Mouse (Mus musculus): ENCODE data around the gene Gja5. TPM values are rescaled to one million over a fixed set of nuclear protein-coding genes. Genes with fewer than 3 reads are reported as not detected.

Gja5 gene
- under 1 TPM; 0.70 to 0.75 TPM for total RNA-seq (2021)
- long read RNA-seq, experiment 1, partial matches to known transcripts: 0 of 3 reads
- long read RNA-seq, experiment 1, other reads (novel, unspliced or antisense): 1 of 3 reads
- long read RNA-seq, experiment 2, partial matches to known transcripts: 0 of 2 reads
- long read RNA-seq, experiment 2, other reads (novel, unspliced or antisense): 0 of 2 reads

- no peak for DNase-seq (ENCODE audit: extremely low spot score in 1 of 2, low spot score in 2 of 2)
These were observed at the start of gene Gja5 for GRCm38 (mm10) chr3:96904393-96904792. Gja5 (plus strand) TSS chr3:96904693.

DNA sequence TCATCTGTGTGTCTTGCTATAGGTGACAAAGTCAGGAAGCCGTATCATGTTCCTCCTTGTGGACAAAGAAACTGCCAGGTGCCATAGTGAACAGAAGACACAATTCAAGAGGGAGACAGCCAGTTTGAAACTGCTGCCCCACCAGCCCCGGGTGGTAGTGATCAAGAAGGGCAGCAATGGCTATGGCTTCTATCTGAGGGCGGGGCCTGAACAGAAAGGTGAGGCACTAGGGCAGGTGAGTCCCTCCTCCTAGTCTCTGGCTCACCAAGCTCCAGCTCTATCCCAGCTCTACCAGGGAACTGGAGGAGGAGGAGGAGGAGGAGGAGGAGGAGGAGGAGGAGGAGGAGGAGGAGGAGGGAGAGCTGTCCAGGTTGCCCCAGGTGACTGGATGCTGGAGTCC lies 48.7 kb upstream of the Gja5 start:
- Histone ChIP-seq H3K4me3 (no peak overlapping the region), H3K27ac (no peak overlapping the region)
- no peak for TF ChIP-seq CTCF (IDR thresholded peaks at IDR 0.05)
- intact Hi-C loops (cut with DNase I): no loop called here
- no peak for DNase-seq (ENCODE audit: extremely low spot score in 1 of 2, low spot score in 2 of 2)

More at GRCm38 (mm10) chr3:96904393-96904792, at the start of gene Gja5:
- H3K27ac ChIP-seq: peak within 1 kb of the TSS; percentile 83
- no peak for TF ChIP-seq CTCF (IDR thresholded peaks at IDR 0.05)
- intact Hi-C loops (cut with DNase I): no loop called here
- peak within 1 kb of the TSS; percentile 74 for H3K4me3 ChIP-seq

GRCm38 (mm10) chr3:96860498-96860897 lies 44.0 kb upstream of the Gja5 start:
- TF ChIP-seq CTCF (IDR thresholded peaks at IDR 0.05): no peak
- no peak for DNase-seq (ENCODE audit: extremely low spot score in 1 of 2, low spot score in 2 of 2)
- Histone ChIP-seq H3K4me3 (no peak overlapping the region), H3K27ac (no peak overlapping the region)
- intact Hi-C loops (cut with DNase I): no loop called here

DNA sequence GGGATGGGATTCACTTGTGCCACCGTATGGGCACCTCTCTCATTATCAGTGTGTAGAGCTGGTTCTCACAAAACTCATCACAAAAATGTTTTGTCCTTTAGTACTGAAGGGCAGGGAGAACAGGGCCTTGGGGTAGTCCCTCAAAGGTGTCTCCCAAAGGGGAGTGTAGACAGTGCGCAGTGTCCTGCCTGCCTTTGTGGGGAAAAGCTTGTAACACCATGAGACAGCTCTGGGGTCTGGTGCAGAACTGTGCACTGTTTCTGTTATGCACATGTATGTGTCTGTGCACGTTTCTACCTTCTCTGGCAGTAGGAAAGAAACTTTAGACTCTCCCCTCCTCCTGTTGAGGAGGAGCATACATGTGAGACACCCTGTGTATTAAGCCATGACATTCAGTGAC lies 36.6 kb upstream of the Gja5 start:
- TF ChIP-seq CTCF (IDR thresholded peaks at IDR 0.05): no peak
- H3K4me3 ChIP-seq: no peak overlapping the region
- H3K27ac ChIP-seq: no peak overlapping the region
- intact Hi-C loops (cut with DNase I): no loop called here
- DNase-seq (ENCODE audit: extremely low spot score in 1 of 2, low spot score in 2 of 2): no peak

DNA sequence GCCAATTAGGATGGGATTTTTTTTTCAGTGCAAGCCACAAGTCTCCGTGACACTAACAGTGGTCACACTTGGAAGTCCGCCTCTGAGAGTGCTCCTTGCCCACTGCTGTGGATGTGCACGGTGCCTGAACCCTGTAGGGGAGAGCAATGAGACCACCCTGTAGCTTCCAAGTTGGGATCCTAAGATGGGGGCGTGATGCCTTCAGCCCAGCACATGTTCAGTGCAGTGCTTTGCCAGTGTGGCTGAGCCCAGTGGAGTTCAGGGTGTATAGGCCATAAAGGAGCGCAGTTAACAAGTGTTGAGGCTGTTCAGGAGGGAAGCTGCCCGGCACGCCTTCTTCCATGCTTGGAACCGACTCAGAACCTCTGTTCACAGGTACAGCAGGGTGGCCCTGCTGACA lies 35.9 kb upstream of the Gja5 start:
- no peak overlapping the region for H3K4me3 ChIP-seq
- no peak for TF ChIP-seq CTCF (IDR thresholded peaks at IDR 0.05)
- intact Hi-C loops (cut with DNase I): no loop called here
- DNase-seq (ENCODE audit: extremely low spot score in 1 of 2, low spot score in 2 of 2): no peak
- H3K27ac ChIP-seq: no peak overlapping the region

- DNase-seq (ENCODE audit: extremely low spot score in 1 of 2, low spot score in 2 of 2): no peak
- no peak for TF ChIP-seq CTCF (IDR thresholded peaks at IDR 0.05)
- no peak overlapping the region for H3K4me3 ChIP-seq
- H3K27ac ChIP-seq: no peak overlapping the region
- intact Hi-C loops (cut with DNase I): no loop called here
These were observed 35.4 kb upstream of the Gja5 start for GRCm38 (mm10) chr3:96869091-96869490.

DNA sequence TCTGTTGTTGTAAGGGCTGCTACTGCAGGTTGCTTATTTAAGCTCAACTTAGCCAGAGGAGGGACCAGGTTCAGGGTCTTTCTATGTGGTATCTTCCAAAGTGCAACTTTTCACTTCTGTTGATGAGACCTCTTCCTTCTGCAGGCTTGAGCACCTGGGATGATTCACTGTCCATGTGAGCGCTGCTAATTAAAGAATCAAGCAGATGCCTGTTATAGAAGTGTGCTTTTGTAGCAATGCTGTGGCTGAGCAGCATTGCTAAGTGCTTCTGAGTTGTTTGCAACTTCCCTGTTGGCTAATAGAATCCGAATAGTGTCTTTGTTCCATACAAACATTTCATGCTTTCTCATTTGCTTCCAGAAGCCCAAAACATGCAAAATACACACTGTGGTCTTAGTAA lies 34.2 kb upstream of the Gja5 start:
- H3K4me3 ChIP-seq: no peak overlapping the region
- peak overlapping the region; percentile 40; the same call in 1 of the 2 replicates for H3K27ac ChIP-seq
- no peak for DNase-seq (ENCODE audit: extremely low spot score in 1 of 2, low spot score in 2 of 2)
- TF ChIP-seq CTCF (IDR thresholded peaks at IDR 0.05): no peak
- intact Hi-C loops (cut with DNase I): loop anchor here (10.0 kb wide), 1 partner anchor 145 kb away; the partner anchor contains the start of genes Polr3c and Rnf115

DNA sequence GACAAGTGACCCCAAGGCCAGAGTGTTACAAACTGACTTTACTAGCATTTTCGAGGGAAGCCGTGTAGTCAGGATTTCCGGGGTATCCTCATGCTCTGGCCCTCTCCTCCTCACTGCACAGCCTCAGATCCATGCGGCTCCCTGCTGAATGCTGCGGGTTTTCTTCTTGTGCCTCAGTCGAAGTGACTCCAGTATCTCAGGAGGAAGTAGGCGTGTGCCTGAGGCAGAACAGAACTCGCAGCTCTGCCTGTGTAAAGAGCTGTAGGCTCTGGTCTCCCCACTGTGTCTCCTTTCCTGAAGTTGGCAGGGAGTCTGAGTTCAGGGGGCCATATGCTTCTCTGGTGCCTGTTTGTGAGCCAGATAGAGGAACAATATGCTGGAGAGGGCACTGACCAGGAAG lies 33.4 kb upstream of the Gja5 start:
- H3K4me3 ChIP-seq: no peak overlapping the region
- peak overlapping the region; percentile 40; the same call in 1 of the 2 replicates for H3K27ac ChIP-seq
- no peak for DNase-seq (ENCODE audit: extremely low spot score in 1 of 2, low spot score in 2 of 2)
- intact Hi-C loops (cut with DNase I): loop anchor here (10.0 kb wide), 1 partner anchor 146 kb away; the partner anchor contains the start of genes Polr3c and Rnf115
- no peak for TF ChIP-seq CTCF (IDR thresholded peaks at IDR 0.05)

GRCm38 (mm10) chr3:96872501-96872900 lies 32.0 kb upstream of the Gja5 start:
- no peak for DNase-seq (ENCODE audit: extremely low spot score in 1 of 2, low spot score in 2 of 2)
- intact Hi-C loops (cut with DNase I): loop anchor here (10.0 kb wide), 1 partner anchor 148 kb away; the partner anchor contains the start of genes Polr3c and Rnf115
- Histone ChIP-seq H3K27ac (no peak overlapping the region), H3K4me3 (no peak overlapping the region)
- no peak for TF ChIP-seq CTCF (IDR thresholded peaks at IDR 0.05)

DNA sequence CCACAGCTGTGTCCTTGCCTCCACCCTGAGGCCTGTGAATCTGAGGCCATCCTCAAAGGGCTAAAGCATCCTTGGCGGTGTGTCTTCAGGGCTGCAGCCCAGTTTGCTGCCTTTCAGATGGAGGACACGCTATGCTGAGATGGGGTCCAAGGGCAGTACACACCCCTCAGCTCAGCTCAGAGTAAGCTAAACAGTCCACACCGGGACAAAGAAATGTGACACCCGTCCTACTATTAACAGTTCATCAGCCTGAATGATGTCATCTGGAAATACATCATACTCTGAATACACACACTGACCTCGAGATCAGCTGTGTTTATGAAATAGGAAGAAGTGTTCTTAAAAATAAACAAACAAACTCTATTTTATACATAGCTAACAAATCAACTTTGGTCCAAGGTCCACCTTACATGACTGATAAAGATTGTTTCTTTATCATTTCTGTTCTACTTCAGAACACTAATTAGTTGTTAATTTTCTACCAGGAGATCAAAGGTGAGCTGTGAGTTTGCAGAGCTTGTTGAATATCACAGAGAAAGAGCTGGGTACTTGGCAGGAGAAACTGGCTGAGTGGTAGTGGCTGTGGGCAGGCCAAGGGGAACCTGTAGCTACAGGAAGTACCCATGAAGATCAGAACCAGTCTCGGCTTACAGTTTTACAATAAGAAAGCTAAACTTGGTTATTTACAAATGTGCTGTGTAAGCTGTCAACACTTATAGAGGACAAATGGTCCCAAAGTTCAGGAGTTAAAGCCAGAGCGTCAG lies 29.5 kb upstream of the Gja5 start:
- Histone ChIP-seq H3K27ac (no peak overlapping the region), H3K4me3 (no peak overlapping the region)
- intact Hi-C loops (cut with DNase I): loop anchor here (10.0 kb wide), 1 partner anchor 150 kb away; the partner anchor contains the start of genes Polr3c and Rnf115
- no peak for TF ChIP-seq CTCF (IDR thresholded peaks at IDR 0.05)
- no peak for DNase-seq (ENCODE audit: extremely low spot score in 1 of 2, low spot score in 2 of 2)

DNA sequence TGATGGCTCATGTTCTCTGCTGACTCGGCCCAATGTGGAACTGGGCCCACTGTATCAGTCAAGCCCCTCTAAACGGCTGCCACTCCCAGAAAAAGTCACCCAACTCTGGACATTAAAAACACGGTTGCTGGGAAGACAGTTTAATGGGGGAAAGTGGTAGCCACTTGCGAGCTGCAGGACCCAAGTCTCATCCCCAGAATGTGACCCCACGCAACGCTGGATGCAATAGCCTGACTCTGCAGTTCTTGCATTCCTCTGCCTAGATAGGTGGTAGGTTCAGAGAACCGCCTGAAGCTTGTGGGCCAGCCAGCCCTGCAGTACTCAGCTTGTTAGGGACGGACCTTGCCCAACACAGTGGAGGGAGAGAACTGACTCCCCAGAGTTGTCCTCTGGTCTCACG lies 25.0 kb upstream of the Gja5 start:
- TF ChIP-seq CTCF (IDR thresholded peaks at IDR 0.05): no peak
- H3K4me3 ChIP-seq: no peak overlapping the region
- no peak overlapping the region for H3K27ac ChIP-seq
- no peak for DNase-seq (ENCODE audit: extremely low spot score in 1 of 2, low spot score in 2 of 2)
- intact Hi-C loops (cut with DNase I): loop anchor here (10.0 kb wide), 1 partner anchor 155 kb away; the partner anchor contains the start of genes Polr3c and Rnf115

GRCm38 (mm10) chr3:96880385-96880784 lies 24.1 kb upstream of the Gja5 start:
- no peak for TF ChIP-seq CTCF (IDR thresholded peaks at IDR 0.05)
- DNase-seq (ENCODE audit: extremely low spot score in 1 of 2, low spot score in 2 of 2): no peak
- no peak overlapping the region for H3K4me3 ChIP-seq
- intact Hi-C loops (cut with DNase I): no loop called here
- H3K27ac ChIP-seq: no peak overlapping the region; the same call in 1 of the 2 replicates
